Mouse (Mus musculus) MEL (cell line): ENCODE results near the gene Dnajc15. TPM values are rescaled to one million over a fixed set of nuclear protein-coding genes. Genes with fewer than 3 reads are reported as not detected.

Source experiments
- DNase-seq: peaks from one replicate; pipeline ENCODE4 v3.0.0; 2011; ENCODE audit warnings: low read depth, low spot score
- H3K27ac ChIP-seq: 2 replicates; pipeline ENCODE4 v1.5.1; 2012; ENCODE audit warnings: low read depth, mild to moderate bottlenecking, control low read depth, low read length, moderate library complexity; ENCODE audit not compliant: control insufficient read depth
- H3K27me3 ChIP-seq, 2 experiments: fragments of 150-350 bp in 1 of 2; sonication (generic) in 1 of 2; 2 replicates each; pipeline ENCODE4 v1.6.1; 2012; ENCODE audit warnings: low read length in 2 of 2, mild to moderate bottlenecking in 2 of 2, improper control_type of control experiment in 1 of 2, moderate library complexity in 1 of 2; ENCODE audit not compliant: insufficient read depth in 2 of 2, control insufficient read depth in 1 of 2
- H3K36me3 ChIP-seq, 2 experiments: 2 replicates each; pipeline ENCODE4 v1.6.1; 2012 to 2014; ENCODE audit warnings: low read length in 2 of 2, improper control_type of control experiment in 1 of 2, inconsistent platforms in 1 of 2, mild to moderate bottlenecking in 1 of 2; ENCODE audit not compliant: insufficient read depth in 2 of 2, control insufficient read depth in 1 of 2
- H3K4me1 ChIP-seq, 2 experiments: fragments of 150-350 bp in 1 of 2; sonication (generic) in 1 of 2; 2 replicates each; pipeline ENCODE4 v1.6.1; 2012; ENCODE audit warnings: low read length in 2 of 2, improper control_type of control experiment in 1 of 2, mild to moderate bottlenecking in 1 of 2; ENCODE audit not compliant: insufficient read depth in 2 of 2, control insufficient read depth in 1 of 2
- H3K4me3 ChIP-seq, 2 experiments: fragments of 150-350 bp in 1 of 2; sonication (generic) in 1 of 2; 2 replicates each; pipeline ENCODE4 v1.5.1; 2012; ENCODE audit warnings: low read depth in 2 of 2, low read length in 2 of 2, mild to moderate bottlenecking in 2 of 2, moderate library complexity in 2 of 2, control low read depth in 1 of 2, improper control_type of control experiment in 1 of 2; ENCODE audit not compliant: control insufficient read depth in 1 of 2, insufficient read depth in 1 of 2
- H3K79me2 ChIP-seq: 2 replicates; pipeline ENCODE4 v1.6.1; 2012; ENCODE audit warnings: mild to moderate bottlenecking, low read length, moderate library complexity; ENCODE audit not compliant: control insufficient read depth, poor library complexity, insufficient read depth
- H3K9ac ChIP-seq: 2 replicates; pipeline ENCODE4 v1.6.1; 2012; ENCODE audit warnings: low read depth, mild to moderate bottlenecking, control low read depth, low read length, moderate library complexity; ENCODE audit not compliant: control insufficient read depth, poor library complexity, severe bottlenecking
- H3K9me3 ChIP-seq: fragments of 150-350 bp; sonication (generic); replicated peaks from 2 replicates; pipeline ENCODE4 v1.6.1; 2012; ENCODE audit warnings: mild to moderate bottlenecking, low read length, improper control_type of control experiment, moderate library complexity; ENCODE audit not compliant: insufficient read depth
- CHD1 ChIP-seq: IDR thresholded peaks from 2 replicates; pipeline ENCODE4 v1.6.1; 2012; ENCODE audit warnings: low read depth, mild to moderate bottlenecking, inconsistent platforms, low read length, improper control_type of control experiment
- CTCF ChIP-seq, 3 experiments: IDR thresholded peaks in 2 of 3; conservative IDR thresholded peaks in 1 of 3; 2 replicates each; pipeline ENCODE4 v1.5.1; 2011 to 2012; ENCODE audit warnings: low read length in 3 of 3, low read depth in 2 of 3, mild to moderate bottlenecking in 2 of 3, improper control_type of control experiment in 1 of 3, inconsistent platforms in 1 of 3, mixed read lengths in 1 of 3, moderate library complexity in 1 of 3; ENCODE audit not compliant: control insufficient read depth in 1 of 3, insufficient read depth in 1 of 3, poor library complexity in 1 of 3, severe bottlenecking in 1 of 3
- E2F4 ChIP-seq: IDR thresholded peaks from 2 replicates; pipeline ENCODE4 v1.6.1; 2011; ENCODE audit warnings: low read depth, low read length, improper control_type of control experiment, borderline replicate concordance
- ELF1 ChIP-seq: IDR thresholded peaks from 2 replicates; pipeline ENCODE4 v1.6.1; 2014; ENCODE audit warnings: low read depth, mild to moderate bottlenecking, inconsistent platforms, low read length, improper control_type of control experiment, moderate library complexity
- ETS1 ChIP-seq: IDR thresholded peaks from 2 replicates; pipeline ENCODE4 v1.6.1; 2012; ENCODE audit warnings: low read depth, mild to moderate bottlenecking, inconsistent platforms, low read length, improper control_type of control experiment, moderate library complexity
- MAFK ChIP-seq: IDR thresholded peaks from 2 replicates; pipeline ENCODE4 v1.6.1; 2011; ENCODE audit warnings: low read depth, mild to moderate bottlenecking, low read length, improper control_type of control experiment, borderline replicate concordance
- MAZ ChIP-seq: IDR thresholded peaks from 2 replicates; pipeline ENCODE4 v1.6.1; 2012; ENCODE audit warnings: low read depth, mild to moderate bottlenecking, inconsistent platforms, low read length, improper control_type of control experiment
- MEF2A ChIP-seq: IDR thresholded peaks from 2 replicates; pipeline ENCODE4 v1.6.1; 2014; ENCODE audit warnings: low read depth, mild to moderate bottlenecking, inconsistent platforms, low read length, improper control_type of control experiment; ENCODE audit not compliant: poor library complexity, insufficient replicate concordance, severe bottlenecking; ENCODE audit errors: extremely low read depth
- NRF1 ChIP-seq: IDR thresholded peaks from 2 replicates; pipeline ENCODE4 v1.6.1; 2014; ENCODE audit warnings: low read depth, mild to moderate bottlenecking, inconsistent platforms, low read length, improper control_type of control experiment, moderate library complexity; ENCODE audit not compliant: poor library complexity, insufficient read depth, severe bottlenecking
- POLR2AphosphoS5 ChIP-seq: IDR thresholded peaks from 2 replicates; pipeline ENCODE4 v1.6.1; 2012; ENCODE audit warnings: low read depth, borderline replicate concordance, mild to moderate bottlenecking, inconsistent platforms, low read length, moderate library complexity, mixed read lengths
- RAD21 ChIP-seq: IDR thresholded peaks from 2 replicates; pipeline ENCODE4 v1.6.1; 2011; ENCODE audit warnings: mild to moderate bottlenecking, low read depth, low read length, improper control_type of control experiment
- RCOR1 ChIP-seq: IDR thresholded peaks from 2 replicates; pipeline ENCODE4 v1.6.1; 2012; ENCODE audit warnings: low read depth, mild to moderate bottlenecking, inconsistent platforms, low read length, improper control_type of control experiment
- ZKSCAN1 ChIP-seq: IDR thresholded peaks from 2 replicates; pipeline ENCODE4 v1.6.1; 2012; ENCODE audit warnings: low read depth, mild to moderate bottlenecking, inconsistent platforms, low read length, improper control_type of control experiment, moderate library complexity
- ZMIZ1 ChIP-seq: IDR thresholded peaks from 2 replicates; pipeline ENCODE4 v1.6.1; 2012; ENCODE audit warnings: low read depth, mild to moderate bottlenecking, inconsistent platforms, low read length, improper control_type of control experiment, moderate library complexity
- polyA plus RNA-seq, 2 experiments: library from polyadenylated mRNA; stranded (reverse) in 1 of 2; unstranded in 1 of 2; fragments of >175 nt in 1 of 2; fragments of >200 nt in 1 of 2; gene quantifications; 2 replicates each; pipeline versions ENCODE4 v1.2.1 to v1.2.4; 2012; ENCODE audit warnings: low replicate concordance in 2 of 2, low read depth in 1 of 2; ENCODE audit not compliant: insufficient read length in 2 of 2, insufficient read depth in 1 of 2, missing spikeins in 1 of 2
- total RNA-seq: library from RNA; depleted of rRNA; stranded (reverse); fragments of 300-350 nt; gene quantifications from 2 replicates; pipeline ENCODE4 v1.2.3, GENCODE M21; 2012

The Dnajc15 gene
- total and polyA plus RNA-seq, 3 experiments = not detected

- Histone ChIP-seq H3K9ac (no peak overlapping the region), H3K36me3 (no peaks in the 10 kb centered on the region), H3K27ac (no peak overlapping the region), H3K9me3 (no peaks in the 10 kb centered on the region), H3K79me2 (no peaks in the 10 kb centered on the region), H3K27me3 (no peaks in the 10 kb centered on the region), H3K4me3 (no peak overlapping the region), H3K4me1 (no peaks in the 10 kb centered on the region)
- DNase-seq = no peak
- TF ChIP-seq CHD1 (no peak), NRF1 (no peak), RCOR1 (no peak), ZKSCAN1 (no peak), MAFK (no peak), ELF1 (no peak), RAD21 (no peak), MAZ (no peak), ZMIZ1 (no peak)
Observed at GRCm38 (mm10) chr14:77829673-77830072, 45.3 kb downstream of the Dnajc15 start.

GRCm38 (mm10) chr14:77825891-77826290 lies 49.0 kb downstream of the Dnajc15 start:
- Histone ChIP-seq H3K9ac (no peak overlapping the region), H3K4me3 (no peak overlapping the region), H3K27me3 (no peaks in the 10 kb centered on the region), H3K79me2 (no peaks in the 10 kb centered on the region), H3K27ac (no peak overlapping the region), H3K4me1 (no peaks in the 10 kb centered on the region), H3K9me3 (no peaks in the 10 kb centered on the region), H3K36me3 (no peaks in the 10 kb centered on the region)
- no peak for DNase-seq
- TF ChIP-seq E2F4 = no peak
- TF ChIP-seq CTCF (IDR thresholded peaks at IDR 0.05 in 2 of 3, conservative IDR thresholded peaks at IDR 0.05 in 1 of 3; ENCODE audit: control insufficient read depth in 1 of 3, insufficient read depth in 1 of 3, low read depth in 2 of 3, low read length in 3 of 3, poor library complexity in 1 of 3, severe bottlenecking in 1 of 3) = no peak
- TF ChIP-seq RCOR1 = no peak

- TF ChIP-seq MEF2A (no peak), ETS1 (no peak), POLR2AphosphoS5 (no peak), E2F4 (no peak)
- TF ChIP-seq, all 39 proteins: peak for 0
Observed at GRCm38 (mm10) chr14:77825121-77825520, 49.8 kb downstream of the Dnajc15 start.

More at GRCm38 (mm10) chr14:77825121-77825520, 49.8 kb downstream of the Dnajc15 start:
- Histone ChIP-seq H3K27ac (no peak overlapping the region), H3K79me2 (no peaks in the 10 kb centered on the region), H3K4me3 (no peak overlapping the region), H3K36me3 (no peaks in the 10 kb centered on the region), H3K4me1 (no peaks in the 10 kb centered on the region), H3K9me3 (no peaks in the 10 kb centered on the region), H3K9ac (no peak overlapping the region), H3K27me3 (no peaks in the 10 kb centered on the region)
- no peak for DNase-seq
